Mouse (Mus musculus) left cerebral cortex, postnatal 36 days (tissue): ENCODE data around the gene Iqcf4. TPM values are rescaled to one million over a fixed set of nuclear protein-coding genes. Genes with fewer than 3 reads are reported as not detected.

Experiments
- DNase-seq, 2 experiments: peaks; one replicate each; pipeline ENCODE4 v3.0.0; 2021 to 2022; ENCODE audit warnings: low spot score in 2 of 2, mixed read lengths in 1 of 2
- intact Hi-C: fragments of 180-260 bp; cut with DNase I; formaldehyde crosslinking; loops from one replicate; pipeline ENCODE4 v1.15.1; 2025
- total RNA-seq, 2 experiments: library from RNA; stranded (reverse); gene quantifications; 2 replicates each; pipeline ENCODE4 v1.2.3; 2021

Iqcf4 gene
- total RNA-seq, 2 experiments from 2014 or later = not detected

DNA sequence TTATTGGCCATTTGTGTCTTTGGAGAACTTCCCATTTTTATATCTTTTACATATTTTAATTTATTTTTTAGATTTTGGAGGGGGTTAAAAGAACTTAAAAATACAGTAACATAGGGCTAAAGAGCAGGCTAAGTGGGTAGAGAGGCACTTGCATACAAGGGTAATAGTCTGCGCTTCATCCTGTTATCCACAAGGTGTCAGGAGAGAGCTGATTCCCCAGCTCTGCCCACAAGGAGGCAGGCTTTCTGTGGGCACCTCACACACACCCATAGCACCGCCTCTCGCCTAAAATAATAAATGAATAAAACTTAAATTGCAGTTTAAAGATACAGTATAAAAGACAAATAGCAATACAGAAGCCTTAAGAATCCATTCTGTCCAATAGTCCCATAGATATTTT lies 39.0 kb downstream of the Iqcf4 start:
- intact Hi-C loops = loop anchor here (5.0 kb wide), 2 partner anchors 65 to 110 kb away; no protein-coding TSS in a partner anchor
- no peak for DNase-seq

DNA sequence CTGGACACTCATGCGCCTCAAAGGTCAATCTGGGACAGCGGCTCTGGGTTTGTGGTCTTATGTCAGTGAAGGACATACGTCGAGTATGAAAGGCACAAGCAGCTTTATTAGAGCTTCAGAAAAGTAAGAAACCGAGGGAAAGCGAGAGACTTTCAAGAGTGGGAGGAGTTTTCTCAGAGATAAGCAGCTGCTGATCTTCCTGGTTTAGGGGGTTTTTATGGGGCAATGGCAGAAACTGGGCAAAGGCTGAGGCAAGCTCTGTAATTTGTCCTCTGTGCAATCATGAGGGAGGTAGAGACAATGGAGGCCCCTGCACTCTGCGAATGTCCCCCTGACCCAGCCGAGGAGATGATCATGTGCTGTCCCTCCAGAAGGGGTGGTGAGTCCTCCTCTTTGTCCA lies 50.9 kb downstream of the Iqcf4 start:
- DNase-seq = no peak
- intact Hi-C loops = no loop called here

DNA sequence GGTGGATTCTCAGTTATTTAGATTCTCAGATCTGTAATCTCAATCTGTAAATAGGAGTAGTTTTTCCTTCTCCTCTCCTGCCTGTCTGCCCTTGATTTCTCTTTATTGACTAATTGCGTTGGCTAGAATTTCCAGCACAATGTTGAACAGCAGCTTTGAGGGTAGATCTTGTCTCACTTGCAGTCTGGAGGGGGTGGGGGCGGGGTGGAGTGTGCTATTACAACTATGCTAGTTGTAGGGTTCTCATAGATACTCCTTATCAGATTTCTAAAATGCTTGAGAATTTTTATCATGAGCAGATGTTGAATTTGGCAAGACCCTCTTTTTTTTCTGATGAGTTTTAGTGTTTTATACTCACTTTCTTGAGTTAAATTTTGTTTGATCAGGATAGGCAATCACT lies 51.4 kb downstream of the Iqcf4 start:
- intact Hi-C loops = no loop called here
- no peak for DNase-seq

Other genes with a start within 250 kb of the Iqcf4 start
- gene Dusp7, start 202.4 kb downstream of the Iqcf4 start, total RNA-seq = 100 to 1,000 TPM; 103 to 118 TPM
- 100 to 1,000 TPM; 278 to 331 TPM for gene Rpl29, start 141.5 kb downstream of the Iqcf4 start, total RNA-seq
- gene Acy1, start 132.7 kb downstream of the Iqcf4 start, total RNA-seq = 10 to 100 TPM; 15.4 to 16.0 TPM
- 10 to 100 TPM in 1 of 2 experiments, 1 to 10 TPM in 1; 8.8 to 11.4 TPM for gene Abhd14b, start 123.5 kb downstream of the Iqcf4 start, total RNA-seq
- 10 to 100 TPM; 36.8 to 38.3 TPM for gene Abhd14a, start 123.3 kb downstream of the Iqcf4 start, total RNA-seq
- gene Pcbp4, start 117.7 kb downstream of the Iqcf4 start, total RNA-seq = 100 to 1,000 TPM; 181 to 197 TPM
- gene Gpr62, start 105.1 kb downstream of the Iqcf4 start, total RNA-seq = 10 to 100 TPM in 1 of 2 experiments, 1 to 10 TPM in 1; 7.8 to 13.7 TPM
- gene Rrp9, start 95.0 kb downstream of the Iqcf4 start, total RNA-seq = 10 to 100 TPM; 28.4 to 31.2 TPM
- gene Parp3, start 94.0 kb downstream of the Iqcf4 start, total RNA-seq = 1 to 10 TPM; 4.0 to 5.2 TPM
- not detected for gene Iqcf1, start 71.0 kb downstream of the Iqcf4 start, total RNA-seq
- under 1 TPM in 1 of 2 experiments, not detected in 1; 0.82 TPM for gene Iqcf5, start 56.4 kb downstream of the Iqcf4 start, total RNA-seq
- gene Iqcf3, start 9.4 kb downstream of the Iqcf4 start, total RNA-seq = not detected
- not detected for gene Iqcf6, start 55.6 kb upstream of the Iqcf4 start, total RNA-seq
- gene Grm2, start 85.1 kb upstream of the Iqcf4 start, total RNA-seq = 10 to 100 TPM; 53.5 to 72.7 TPM
- 100 to 1,000 TPM; 104 to 109 TPM for gene Tex264, start 114.9 kb upstream of the Iqcf4 start, total RNA-seq
- gene Rad54l2, start 218.2 kb upstream of the Iqcf4 start, total RNA-seq = 10 to 100 TPM; 14.7 to 18.0 TPM